Mouse (Mus musculus) intestine, embryonic 14.5 days (tissue): ENCODE data around the gene Rps15. TPM values are rescaled to one million over a fixed set of nuclear protein-coding genes. Genes with fewer than 3 reads are reported as not detected.

Experiments
- ATAC-seq: fragments of 200-750 bp; cut with Nextera tagmentation; replicated peaks from 2 replicates; pipeline ENCODE4 v1.8.0; 2017; ENCODE audit warnings: low read depth, moderate number of reproducible peaks, moderate TSS enrichment, moderate library complexity; ENCODE audit not compliant: low FRiP score, low TSS enrichment
- DNase-seq: peaks from one replicate; pipeline ENCODE4 v3.0.0-alpha.2; 2018; ENCODE audit warnings: low spot score
- H3K27ac ChIP-seq: fragments of 300-500 bp; sonication (generic); 2 replicates; pipeline ENCODE4 v1.5.1; 2014; ENCODE audit warnings: low read depth, mild to moderate bottlenecking, control low read depth
- H3K27me3 ChIP-seq: fragments of 300-500 bp; sonication (generic); replicated peaks from 2 replicates; pipeline ENCODE4 v1.6.1; 2014; ENCODE audit warnings: low read length, control low read depth; ENCODE audit not compliant: control insufficient read depth, insufficient read depth
- H3K36me3 ChIP-seq: fragments of 300-500 bp; sonication (generic); 2 replicates; pipeline ENCODE4 v1.6.1; 2014; ENCODE audit warnings: low read length, control low read depth; ENCODE audit not compliant: control insufficient read depth, insufficient read depth
- H3K4me1 ChIP-seq: fragments of 300-500 bp; sonication (generic); replicated peaks from 2 replicates; pipeline ENCODE4 v1.6.1; 2014; ENCODE audit warnings: low read length, control low read depth, mixed read lengths; ENCODE audit not compliant: control insufficient read depth, insufficient read depth
- H3K4me2 ChIP-seq: fragments of 300-500 bp; sonication (generic); 2 replicates; pipeline ENCODE4 v1.6.1; 2014; ENCODE audit warnings: low read length
- H3K4me3 ChIP-seq: fragments of 300-500 bp; sonication (generic); 2 replicates; pipeline ENCODE4 v1.5.1; 2014; ENCODE audit warnings: low read depth, low read length, control low read depth, mixed read lengths
- H3K9ac ChIP-seq: fragments of 300-500 bp; sonication (generic); 2 replicates; pipeline ENCODE4 v1.6.1; 2014; ENCODE audit warnings: mild to moderate bottlenecking, low read length
- H3K9me3 ChIP-seq: fragments of 300-500 bp; sonication (generic); 2 replicates; pipeline ENCODE4 v1.6.1; 2016; ENCODE audit warnings: low read length, control low read depth; ENCODE audit not compliant: control insufficient read depth
- WGBS: fragments of 180-500 bp; shearing (Covaris S2); extraction: QIAGEN DNeasy Blood & Tissue Kit; methylation state at CpG from one replicate; pipeline ENCODE4 v1.1.7; 2014; 5-methylcytosine and 5-hydroxymethylcytosine counted together
- polyA plus RNA-seq: library from polyadenylated mRNA; unstranded; fragments of >200 nt; fragmentation: Nextera tagmentation; extraction: Ambion mirVana; gene quantifications from 2 replicates; pipeline ENCODE4 v1.2.1, GENCODE M21; 2014

The Rps15 gene
- polyA plus RNA-seq, 1 experiment from 2014 or later = 1,315 TPM

DNA sequence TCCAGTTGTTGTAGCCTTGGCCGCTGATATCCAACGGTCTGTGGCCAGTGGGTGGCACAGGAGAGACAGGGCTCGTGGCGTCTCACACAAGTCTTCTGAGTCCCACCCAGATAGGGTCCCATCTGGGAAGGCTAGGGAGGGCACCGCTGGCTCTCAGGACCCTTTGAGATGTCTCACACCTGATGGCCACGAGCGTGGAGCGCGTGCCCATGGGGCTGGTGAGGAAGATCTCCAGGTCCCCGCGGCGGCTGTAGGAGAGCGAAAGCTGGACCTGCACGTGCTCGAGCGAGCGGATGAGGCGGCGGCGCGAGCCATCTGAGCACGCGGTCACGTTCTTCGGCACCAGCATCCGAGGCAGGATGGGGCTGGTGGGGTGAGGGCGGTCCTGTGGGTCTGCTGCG lies 30.6 kb downstream of the Rps15 start:
- Histone ChIP-seq H3K4me1 (peaks cover 11% of the 10 kb centered on the region), H3K36me3 (peaks cover 14% of the 10 kb centered on the region), H3K27me3 (no peaks in the 10 kb centered on the region), H3K9ac (peak overlapping the region; percentile 36), H3K4me3 (peak overlapping the region; percentile 51), H3K9me3 (no peaks in the 10 kb centered on the region), H3K27ac (no peak overlapping the region), H3K4me2 (peak overlapping the region; percentile 81)
- no peak for DNase-seq
- ATAC-seq = 0 out of 2 replicates have a peak, but pooled peaks have one; percentile 0
- WGBS = 1% methylated on average over 28 of the region's 28 CpGs

DNA sequence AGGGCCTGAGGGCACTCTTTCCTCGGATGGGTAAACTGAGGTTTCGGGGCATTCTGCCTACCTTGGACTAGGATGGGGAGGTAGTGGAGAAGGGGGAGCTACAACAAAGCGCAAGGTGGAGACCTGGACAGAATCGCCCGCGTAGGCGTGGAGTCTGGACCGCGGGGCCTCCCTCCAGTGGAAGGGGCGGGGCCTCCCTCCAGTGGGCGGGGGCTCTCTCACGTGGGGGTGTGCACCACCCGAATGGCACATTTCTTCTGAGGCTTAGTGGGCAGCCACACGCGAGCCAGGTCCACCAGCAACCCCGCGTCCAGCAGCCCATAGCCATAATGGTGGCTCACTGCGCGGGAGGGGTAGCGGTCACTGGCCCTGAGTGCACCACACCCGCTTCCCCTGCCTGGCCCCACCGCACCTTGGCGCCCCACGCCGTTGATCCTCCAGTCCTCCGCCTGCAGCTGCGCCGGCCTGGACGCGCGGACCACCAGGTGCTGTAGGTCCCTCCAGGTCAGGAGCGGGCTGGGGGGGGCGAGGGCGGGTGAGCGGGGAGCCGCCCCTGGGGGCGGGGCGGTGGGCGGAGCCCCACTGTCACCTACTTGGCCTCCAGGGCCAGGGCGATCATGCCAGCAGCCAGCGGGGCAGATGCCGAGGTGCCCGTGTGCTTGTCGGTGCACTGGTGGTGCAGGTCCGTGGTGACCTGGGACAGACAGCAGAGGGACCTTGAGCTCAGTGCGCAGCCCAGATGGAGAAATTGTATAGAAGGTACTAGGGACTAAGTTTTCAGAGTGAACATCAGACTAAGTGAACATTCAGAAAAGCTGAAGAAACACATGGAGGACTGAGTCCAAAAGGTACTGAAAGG lies 31.2 kb downstream of the Rps15 start:
- no peaks in the 10 kb centered on the region for H3K9me3 ChIP-seq
- peaks cover 9% of the 10 kb centered on the region for H3K36me3 ChIP-seq
- under 1% methylated on average over 43 of the region's 46 CpGs for WGBS
- no peak overlapping the region for H3K27ac ChIP-seq
- ATAC-seq (peak; percentile 47), DNase-seq (no peak)
- H3K4me1 ChIP-seq = peaks cover 11% of the 10 kb centered on the region
- H3K9ac ChIP-seq = peak overlapping the region; percentile 36
- H3K4me3 ChIP-seq = peak overlapping the region; percentile 51
- H3K27me3 ChIP-seq = no peaks in the 10 kb centered on the region
- H3K4me2 ChIP-seq = peak overlapping the region; percentile 81

DNA sequence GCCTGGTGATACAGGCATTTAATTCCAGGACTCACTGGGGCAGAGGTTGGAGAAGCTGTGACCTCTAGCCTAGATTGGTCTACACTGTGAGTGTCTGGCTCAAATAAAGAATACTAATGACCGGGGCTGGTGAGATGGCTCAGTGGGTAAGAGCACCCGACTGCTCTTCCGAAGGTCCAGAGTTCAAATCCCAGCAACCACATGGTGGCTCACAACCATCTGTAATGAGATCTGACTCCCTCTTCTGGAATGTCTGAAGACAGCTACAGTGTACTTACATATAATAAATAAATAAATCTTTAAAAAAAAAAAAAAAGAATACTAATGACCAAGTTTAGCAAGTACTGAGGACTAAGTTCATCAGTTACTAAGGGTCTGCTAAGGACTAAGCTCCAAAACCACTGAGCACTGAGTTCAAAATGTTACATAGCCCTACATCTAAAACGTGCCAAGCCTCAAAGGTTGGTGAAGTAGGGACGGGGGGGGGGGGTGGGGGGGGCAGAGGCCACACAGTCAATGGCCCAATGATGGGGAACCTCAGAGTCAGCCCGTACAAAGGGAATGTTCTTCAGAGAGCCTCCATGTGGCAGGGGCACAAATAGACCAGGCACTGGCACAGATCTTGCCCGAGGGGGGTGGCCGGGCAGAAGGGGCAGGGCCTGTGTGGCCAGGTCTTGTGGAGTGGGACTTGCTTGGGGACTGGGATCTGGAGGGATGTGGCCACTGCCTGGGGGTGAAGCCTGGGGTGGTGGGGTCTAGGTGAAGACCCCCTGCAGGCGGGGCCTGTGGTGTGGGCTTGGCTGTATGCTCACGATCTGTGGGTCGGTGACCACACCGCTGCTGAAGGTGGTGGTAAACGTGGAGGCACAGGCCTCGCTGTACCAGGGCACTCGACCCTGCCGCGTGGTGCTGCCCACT lies 32.1 kb downstream of the Rps15 start:
- peak overlapping the region; percentile 51; the same call in 1 of the 2 replicates for H3K4me3 ChIP-seq
- 76% methylated on average over 17 of the region's 17 CpGs for WGBS
- H3K4me2 ChIP-seq = peak overlapping the region; percentile 81
- H3K9ac ChIP-seq = no peak overlapping the region
- no peak for ATAC-seq
- no peaks in the 10 kb centered on the region for H3K27me3 ChIP-seq
- H3K36me3 ChIP-seq = no peaks in the 10 kb centered on the region
- no peak for DNase-seq
- H3K4me1 ChIP-seq = peaks cover 16% of the 10 kb centered on the region
- H3K27ac ChIP-seq = no peak overlapping the region
- H3K9me3 ChIP-seq = no peaks in the 10 kb centered on the region

DNA sequence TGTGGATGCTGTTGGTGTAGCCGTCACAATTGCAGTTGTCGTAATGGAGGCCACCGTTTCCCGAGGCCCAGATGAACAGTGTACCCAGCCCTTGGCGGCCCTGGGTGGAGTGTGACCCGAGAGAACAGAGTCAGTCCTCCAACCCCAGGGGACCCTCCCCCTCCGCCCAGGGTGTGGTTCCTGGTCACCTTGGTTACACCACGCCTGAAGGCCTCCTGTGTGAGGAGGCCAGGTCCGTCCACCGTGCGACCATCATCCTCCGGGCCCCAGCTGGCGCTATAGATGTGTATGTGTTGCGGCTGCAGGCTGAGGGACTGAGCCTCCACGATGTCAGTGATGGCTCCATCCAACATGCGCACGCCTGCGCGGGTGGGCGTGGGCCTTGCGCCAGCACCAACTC lies 32.8 kb downstream of the Rps15 start:
- Histone ChIP-seq H3K9me3 (no peaks in the 10 kb centered on the region), H3K27ac (no peak overlapping the region), H3K27me3 (no peaks in the 10 kb centered on the region), H3K9ac (no peak overlapping the region), H3K36me3 (no peaks in the 10 kb centered on the region), H3K4me1 (peaks cover 14% of the 10 kb centered on the region; the same call in 1 of the 2 replicates), H3K4me3 (no peak overlapping the region), H3K4me2 (no peak overlapping the region)
- WGBS = 78% methylated on average over 21 of the region's 21 CpGs
- DNase-seq (no peak), ATAC-seq (no peak)

DNA sequence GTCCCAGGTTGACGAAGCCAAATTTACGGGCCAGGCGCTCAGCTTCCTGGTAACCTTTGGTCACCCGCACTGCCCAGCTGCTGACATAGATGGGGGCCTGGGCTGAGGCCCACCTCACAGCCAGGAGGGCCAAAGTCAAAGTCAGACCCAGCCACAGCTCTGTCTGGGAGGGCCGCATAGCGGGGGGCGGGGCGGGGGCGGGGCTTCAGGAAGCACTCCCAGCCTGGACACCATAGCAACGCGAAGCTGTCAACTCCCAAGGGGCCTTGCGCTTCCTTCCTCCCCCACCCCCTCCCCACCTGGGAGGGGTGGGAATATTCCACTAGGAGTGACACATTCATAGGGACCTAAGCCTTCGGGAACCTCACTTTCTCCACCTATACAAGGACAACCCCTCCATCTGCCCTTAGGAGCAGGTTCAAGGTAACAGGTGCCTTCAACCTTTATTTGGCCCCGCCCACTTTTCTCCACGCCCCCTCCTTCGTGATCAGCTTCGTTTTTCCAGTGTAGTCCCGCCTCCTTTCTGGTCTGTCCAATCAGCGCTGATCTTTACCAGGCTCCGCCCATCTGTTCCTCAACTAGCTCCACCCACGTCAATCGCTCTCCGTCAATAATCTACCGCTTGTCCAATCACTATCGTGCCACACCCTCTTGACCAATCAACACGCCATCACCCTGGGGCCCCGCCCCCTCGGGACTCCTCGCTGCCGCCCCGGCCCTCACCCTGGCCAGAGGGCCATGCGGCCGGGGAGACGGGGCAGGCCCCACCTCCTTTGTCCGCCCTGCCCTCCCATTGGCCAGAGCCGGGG lies 37.2 kb downstream of the Rps15 start, which contains the start of the genes Pcsk4 and Reep6:
Pcsk4 (minus strand) TSS at position 226 of the 809 bp plus-strand sequence.
Reep6 (plus strand) TSS at position 681 of the 809 bp plus-strand sequence.
- no peaks in the 10 kb centered on the region for H3K36me3 ChIP-seq
- ATAC-seq (peak; percentile 94), DNase-seq (peak; percentile 99)
- peak within 1 kb of the TSS; percentile 46 for H3K4me3 ChIP-seq
- WGBS = 4% methylated on average over 36 of the region's 36 CpGs
- H3K9me3 ChIP-seq = no peaks in the 10 kb centered on the region
- H3K4me2 ChIP-seq = peak within 1 kb of the TSS; percentile 94
- peaks cover 21% of the 10 kb centered on the region for H3K4me1 ChIP-seq
- H3K9ac ChIP-seq = peak within 1 kb of the TSS; percentile 46
- H3K27ac ChIP-seq = no peak within 1 kb of the TSS
- 0 out of 2 replicates have a peak, but pooled peaks cover 3% of the 10 kb centered on the region for H3K27me3 ChIP-seq

DNA sequence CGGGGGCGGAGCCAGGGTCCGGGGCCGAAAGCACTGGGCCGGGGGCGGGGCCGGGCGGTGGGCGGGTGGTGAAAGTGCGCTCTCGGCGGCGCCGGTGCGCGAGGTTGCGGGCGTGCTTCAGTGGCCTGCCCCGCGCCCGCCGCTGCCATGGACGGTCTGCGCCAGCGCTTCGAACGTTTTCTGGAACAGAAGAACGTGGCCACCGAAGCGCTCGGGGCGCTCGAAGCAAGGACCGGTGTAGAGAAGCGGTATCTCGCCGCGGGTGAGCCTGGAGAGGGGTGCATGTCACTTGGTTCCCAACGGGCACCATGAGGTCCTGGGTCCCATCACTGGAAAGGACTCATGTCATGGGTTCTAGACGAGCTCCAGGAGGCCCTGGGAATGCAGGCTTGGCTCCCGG lies 37.8 kb downstream of the Rps15 start:
- no peaks in the 10 kb centered on the region for H3K9me3 ChIP-seq
- peak overlapping the region; percentile 46 for H3K4me3 ChIP-seq
- H3K4me1 ChIP-seq = peaks cover 21% of the 10 kb centered on the region
- peak overlapping the region; percentile 46 for H3K9ac ChIP-seq
- 0 out of 2 replicates have a peak, but pooled peaks cover 3% of the 10 kb centered on the region for H3K27me3 ChIP-seq
- H3K27ac ChIP-seq = no peak overlapping the region
- H3K4me2 ChIP-seq = peak overlapping the region; percentile 94
- DNase-seq (no peak), ATAC-seq (peak; percentile 19; the same call in 1 of the 2 replicates)
- H3K36me3 ChIP-seq = no peaks in the 10 kb centered on the region
- 2% methylated on average over 41 of the region's 41 CpGs for WGBS

DNA sequence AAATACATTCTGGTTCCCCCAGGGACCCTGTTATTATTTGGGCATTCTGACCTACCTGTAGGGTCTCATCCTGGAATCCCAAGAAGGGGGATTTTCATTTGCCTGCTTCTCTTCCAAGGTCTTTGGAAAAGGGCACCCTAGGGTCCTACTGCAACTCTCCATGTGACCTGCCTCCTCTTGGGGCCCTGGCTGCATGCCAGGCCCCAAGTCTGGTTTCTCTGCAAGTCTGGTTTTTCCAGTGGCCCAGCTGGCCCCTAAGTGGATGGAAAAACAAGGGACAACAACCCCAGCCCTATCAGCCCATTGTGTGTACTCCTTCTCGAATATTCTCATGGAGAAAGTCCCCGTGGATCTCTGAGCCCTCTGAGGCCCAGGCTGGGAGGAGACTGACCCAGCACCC lies 38.6 kb downstream of the Rps15 start:
- peak overlapping the region; percentile 46 for H3K9ac ChIP-seq
- peaks cover 21% of the 10 kb centered on the region for H3K4me1 ChIP-seq
- 44% methylated on average over 2 of the region's 2 CpGs for WGBS
- H3K36me3 ChIP-seq = no peaks in the 10 kb centered on the region
- H3K4me3 ChIP-seq = peak overlapping the region; percentile 46; the same call in 1 of the 2 replicates
- DNase-seq (peak; percentile 67), ATAC-seq (no peak)
- H3K9me3 ChIP-seq = no peaks in the 10 kb centered on the region
- peak overlapping the region; percentile 94 for H3K4me2 ChIP-seq
- 0 out of 2 replicates have a peak, but pooled peaks cover 3% of the 10 kb centered on the region for H3K27me3 ChIP-seq
- H3K27ac ChIP-seq = 0 out of 2 replicates have a peak overlapping the region, but pooled peaks have one; percentile 2
